Mouse (Mus musculus): ENCODE measurements around the gene Tubgcp3. TPM values are rescaled to one million over a fixed set of nuclear protein-coding genes. Genes with fewer than 3 reads are reported as not detected.

Tubgcp3 gene
- polyA plus RNA-seq, 1 experiment from 2014 or later: 50.2 TPM

- ATAC-seq (ENCODE audit: low FRiP score): no peak
- no peaks in the 10 kb centered on the region for H3K27me3 ChIP-seq (ENCODE audit: control insufficient read depth, insufficient read depth, low read length)
- no peaks in the 10 kb centered on the region for H3K4me1 ChIP-seq (replicated peaks; ENCODE audit: control insufficient read depth, insufficient read depth, low read length)
- H3K4me2 ChIP-seq (replicated peaks; ENCODE audit: low read depth, low read length): no peak overlapping the region
- WGBS: 87% methylated on average over 4 of the region's 4 CpGs
- H3K36me3 ChIP-seq (ENCODE audit: control insufficient read depth, insufficient read depth, low read length): peaks cover 8% of the 10 kb centered on the region; the same call in 1 of the 2 replicates
- DNase-seq (ENCODE audit: low spot score): no peak
- H3K9me3 ChIP-seq (ENCODE audit: control insufficient read depth, low read length): no peaks in the 10 kb centered on the region
- H3K4me3 ChIP-seq (ENCODE audit: low read depth, low read length): no peak overlapping the region
- H3K27ac ChIP-seq (ENCODE audit: low read depth, low read length): no peak overlapping the region
- H3K9ac ChIP-seq (ENCODE audit: low read depth, low read length): no peak overlapping the region
Observed at GRCm38 (mm10) chr8:12650495-12650894, 21.6 kb downstream of the Tubgcp3 start.

- H3K9me3 ChIP-seq (ENCODE audit: control insufficient read depth, low read length): no peaks in the 10 kb centered on the region
- no peaks in the 10 kb centered on the region for H3K4me1 ChIP-seq (replicated peaks; ENCODE audit: control insufficient read depth, insufficient read depth, low read length)
- no peak overlapping the region for H3K4me2 ChIP-seq (replicated peaks; ENCODE audit: low read depth, low read length)
- H3K27me3 ChIP-seq (ENCODE audit: control insufficient read depth, insufficient read depth, low read length): no peaks in the 10 kb centered on the region
- H3K4me3 ChIP-seq (ENCODE audit: low read depth, low read length): no peak overlapping the region
- H3K27ac ChIP-seq (ENCODE audit: low read depth, low read length): no peak overlapping the region
- ATAC-seq (ENCODE audit: low FRiP score) (no peak), DNase-seq (ENCODE audit: low spot score) (no peak)
- 91% methylated on average over 4 of the region's 4 CpGs for WGBS
- H3K9ac ChIP-seq (ENCODE audit: low read depth, low read length): no peak overlapping the region
- H3K36me3 ChIP-seq (ENCODE audit: control insufficient read depth, insufficient read depth, low read length): peaks cover 7% of the 10 kb centered on the region; the same call in 1 of the 2 replicates
Observed at GRCm38 (mm10) chr8:12648951-12649350, 23.1 kb downstream of the Tubgcp3 start.

GRCm38 (mm10) chr8:12646536-12646935 lies 25.5 kb downstream of the Tubgcp3 start:
- no peaks in the 10 kb centered on the region for H3K9me3 ChIP-seq (ENCODE audit: control insufficient read depth, low read length)
- H3K9ac ChIP-seq (ENCODE audit: low read depth, low read length): no peak overlapping the region
- no peak overlapping the region for H3K27ac ChIP-seq (ENCODE audit: low read depth, low read length)
- DNase-seq (ENCODE audit: low spot score) (no peak), ATAC-seq (ENCODE audit: low FRiP score) (no peak)
- H3K4me1 ChIP-seq (replicated peaks; ENCODE audit: control insufficient read depth, insufficient read depth, low read length): no peaks in the 10 kb centered on the region
- H3K4me2 ChIP-seq (replicated peaks; ENCODE audit: low read depth, low read length): no peak overlapping the region
- 38% methylated on average over 4 of the region's 4 CpGs for WGBS
- peaks cover 7% of the 10 kb centered on the region; the same call in 1 of the 2 replicates for H3K36me3 ChIP-seq (ENCODE audit: control insufficient read depth, insufficient read depth, low read length)
- H3K27me3 ChIP-seq (ENCODE audit: control insufficient read depth, insufficient read depth, low read length): no peaks in the 10 kb centered on the region
- no peak overlapping the region for H3K4me3 ChIP-seq (ENCODE audit: low read depth, low read length)

- 87% methylated on average over 7 of the region's 7 CpGs for WGBS
- ATAC-seq (ENCODE audit: low FRiP score) (no peak), DNase-seq (ENCODE audit: low spot score) (no peak)
- Histone ChIP-seq H3K9me3 (ENCODE audit: control insufficient read depth, low read length) (no peaks in the 10 kb centered on the region), H3K4me3 (ENCODE audit: low read depth, low read length) (no peak overlapping the region), H3K4me1 (replicated peaks; ENCODE audit: control insufficient read depth, insufficient read depth, low read length) (no peaks in the 10 kb centered on the region), H3K27ac (ENCODE audit: low read depth, low read length) (no peak overlapping the region), H3K36me3 (ENCODE audit: control insufficient read depth, insufficient read depth, low read length) (peaks cover 9% of the 10 kb centered on the region; the same call in 1 of the 2 replicates), H3K9ac (ENCODE audit: low read depth, low read length) (no peak overlapping the region), H3K27me3 (ENCODE audit: control insufficient read depth, insufficient read depth, low read length) (no peaks in the 10 kb centered on the region), H3K4me2 (replicated peaks; ENCODE audit: low read depth, low read length) (no peak overlapping the region)
Observed at GRCm38 (mm10) chr8:12644894-12645293, 27.2 kb downstream of the Tubgcp3 start.

GRCm38 (mm10) chr8:12644341-12644740 lies 27.7 kb downstream of the Tubgcp3 start:
- DNase-seq (ENCODE audit: low spot score): no peak
- no peak overlapping the region for H3K27ac ChIP-seq (ENCODE audit: low read depth, low read length)
- H3K27me3 ChIP-seq (ENCODE audit: control insufficient read depth, insufficient read depth, low read length): no peaks in the 10 kb centered on the region
- no peak overlapping the region for H3K4me2 ChIP-seq (replicated peaks; ENCODE audit: low read depth, low read length)
- H3K4me3 ChIP-seq (ENCODE audit: low read depth, low read length): no peak overlapping the region
- WGBS: 95% methylated on average over 8 of the region's 8 CpGs
- no peak for ATAC-seq (ENCODE audit: low FRiP score)
- no peaks in the 10 kb centered on the region for H3K4me1 ChIP-seq (replicated peaks; ENCODE audit: control insufficient read depth, insufficient read depth, low read length)
- H3K36me3 ChIP-seq (ENCODE audit: control insufficient read depth, insufficient read depth, low read length): peaks cover 9% of the 10 kb centered on the region; the same call in 1 of the 2 replicates
- no peak overlapping the region for H3K9ac ChIP-seq (ENCODE audit: low read depth, low read length)
- no peaks in the 10 kb centered on the region for H3K9me3 ChIP-seq (ENCODE audit: control insufficient read depth, low read length)

GRCm38 (mm10) chr8:12641527-12641926 lies 30.5 kb downstream of the Tubgcp3 start:
- H3K27me3 ChIP-seq (ENCODE audit: control insufficient read depth, insufficient read depth, low read length): no peaks in the 10 kb centered on the region
- H3K4me2 ChIP-seq (replicated peaks; ENCODE audit: low read depth, low read length): no peak overlapping the region
- no peak overlapping the region for H3K27ac ChIP-seq (ENCODE audit: low read depth, low read length)
- WGBS: 91% methylated on average over 6 of the region's 6 CpGs
- H3K36me3 ChIP-seq (ENCODE audit: control insufficient read depth, insufficient read depth, low read length): 0 out of 2 replicates have a peak, but pooled peaks cover 2% of the 10 kb centered on the region
- H3K4me1 ChIP-seq (replicated peaks; ENCODE audit: control insufficient read depth, insufficient read depth, low read length): no peaks in the 10 kb centered on the region
- no peaks in the 10 kb centered on the region for H3K9me3 ChIP-seq (ENCODE audit: control insufficient read depth, low read length)
- ATAC-seq (ENCODE audit: low FRiP score) (no peak), DNase-seq (ENCODE audit: low spot score) (no peak)
- H3K4me3 ChIP-seq (ENCODE audit: low read depth, low read length): no peak overlapping the region
- H3K9ac ChIP-seq (ENCODE audit: low read depth, low read length): no peak overlapping the region

GRCm38 (mm10) chr8:12638446-12638845 lies 33.6 kb downstream of the Tubgcp3 start:
- no peak overlapping the region for H3K27ac ChIP-seq (ENCODE audit: low read depth, low read length)
- WGBS: 90% methylated on average over 11 of the region's 11 CpGs
- no peak for ATAC-seq (ENCODE audit: low FRiP score)

GRCm38 (mm10) chr8:12635366-12635765 lies 36.7 kb downstream of the Tubgcp3 start:
- Histone ChIP-seq H3K4me1 (replicated peaks; ENCODE audit: control insufficient read depth, insufficient read depth, low read length) (no peaks in the 10 kb centered on the region), H3K4me3 (ENCODE audit: low read depth, low read length) (no peak overlapping the region), H3K27ac (ENCODE audit: low read depth, low read length) (no peak overlapping the region), H3K36me3 (ENCODE audit: control insufficient read depth, insufficient read depth, low read length) (no peaks in the 10 kb centered on the region), H3K27me3 (ENCODE audit: control insufficient read depth, insufficient read depth, low read length) (no peaks in the 10 kb centered on the region), H3K4me2 (replicated peaks; ENCODE audit: low read depth, low read length) (no peak overlapping the region), H3K9ac (ENCODE audit: low read depth, low read length) (no peak overlapping the region), H3K9me3 (ENCODE audit: control insufficient read depth, low read length) (no peaks in the 10 kb centered on the region)
- no peak for ATAC-seq (ENCODE audit: low FRiP score)
- 93% methylated on average over 2 of the region's 2 CpGs for WGBS
- DNase-seq (ENCODE audit: low spot score): no peak

More at GRCm38 (mm10) chr8:12638446-12638845, 33.6 kb downstream of the Tubgcp3 start:
- Histone ChIP-seq H3K9ac (ENCODE audit: low read depth, low read length) (no peak overlapping the region), H3K4me3 (ENCODE audit: low read depth, low read length) (no peak overlapping the region), H3K4me1 (replicated peaks; ENCODE audit: control insufficient read depth, insufficient read depth, low read length) (no peaks in the 10 kb centered on the region), H3K4me2 (replicated peaks; ENCODE audit: low read depth, low read length) (no peak overlapping the region), H3K9me3 (ENCODE audit: control insufficient read depth, low read length) (no peaks in the 10 kb centered on the region), H3K36me3 (ENCODE audit: control insufficient read depth, insufficient read depth, low read length) (0 out of 2 replicates have a peak, but pooled peaks cover 2% of the 10 kb centered on the region), H3K27me3 (ENCODE audit: control insufficient read depth, insufficient read depth, low read length) (no peaks in the 10 kb centered on the region)
- no peak for DNase-seq (ENCODE audit: low spot score)

GRCm38 (mm10) chr8:12629079-12629478 lies 43.0 kb downstream of the Tubgcp3 start:
- ATAC-seq (ENCODE audit: low FRiP score): no peak
- no peaks in the 10 kb centered on the region for H3K36me3 ChIP-seq (ENCODE audit: control insufficient read depth, insufficient read depth, low read length)
- WGBS: 47% methylated on average over 3 of the region's 3 CpGs

More at GRCm38 (mm10) chr8:12629079-12629478, 43.0 kb downstream of the Tubgcp3 start:
- Histone ChIP-seq H3K4me3 (ENCODE audit: low read depth, low read length) (no peak overlapping the region), H3K27me3 (ENCODE audit: control insufficient read depth, insufficient read depth, low read length) (no peaks in the 10 kb centered on the region), H3K9me3 (ENCODE audit: control insufficient read depth, low read length) (no peaks in the 10 kb centered on the region), H3K9ac (ENCODE audit: low read depth, low read length) (no peak overlapping the region), H3K4me1 (replicated peaks; ENCODE audit: control insufficient read depth, insufficient read depth, low read length) (no peaks in the 10 kb centered on the region), H3K27ac (ENCODE audit: low read depth, low read length) (no peak overlapping the region), H3K4me2 (replicated peaks; ENCODE audit: low read depth, low read length) (no peak overlapping the region)
- peak; percentile 71 for DNase-seq (ENCODE audit: low spot score)

Measured in hindbrain, embryonic 11.5 days (tissue).